Comparison of ENCODE assay signal across 35 mouse cellular contexts in genomic region chr6:126286201-126286600, GRCm38 (mm10).
"Had no signal": no experiment of that assay in that cellular context is flagged by ENCODE, and none has a peak within 500 bp of the region (broad histone marks: within the 10 kb centered on the region; RNA-seq: fewer than 3 reads in every experiment).

No protein-coding gene starts in this region.

- DNase-seq: heart, postnatal 10 days; heart, postnatal 14 days; heart, postnatal 36 days; heart, postnatal 4 days; kidney, adult 11 months; kidney, adult 18-20 months; kidney, adult 2 months; kidney, adult 8-10 months; kidney, adult 9 months; kidney, postnatal 10 days; kidney, postnatal 14 days; kidney, postnatal 25 days; kidney, postnatal 36 days; kidney, postnatal 4 days; layer of hippocampus, adult 9-11 months; layer of hippocampus, postnatal 36 days had no signal

- H3K9ac ChIP-seq: heart, embryonic 12.5 days; heart, embryonic 13.5 days; heart, embryonic 15.5 days; hindbrain, embryonic 12.5 days; hindbrain, embryonic 13.5 days; hindbrain, embryonic 14.5 days; hindbrain, embryonic 15.5 days; intestine, embryonic 15.5 days had no signal

- H3K36me3 ChIP-seq: heart, embryonic 10.5 days; heart, embryonic 12.5 days; heart, embryonic 13.5 days; heart, embryonic 15.5 days; hindbrain, embryonic 10.5 days; hindbrain, embryonic 12.5 days; hindbrain, embryonic 13.5 days; hindbrain, embryonic 15.5 days; intestine, embryonic 15.5 days had no signal

- ATAC-seq: hindbrain, embryonic 16.5 days; hindbrain, postnatal 0 days; inflammation-experienced regulatory T-cells, adult 6 months; intestine, embryonic 15.5 days; intestine, embryonic 16.5 days; intestine, postnatal 0 days had no signal

- H3K4me3 ChIP-seq: heart, embryonic 10.5 days; heart, embryonic 12.5 days; heart, embryonic 13.5 days; heart, embryonic 15.5 days; hindbrain, embryonic 10.5 days; hindbrain, embryonic 12.5 days; hindbrain, embryonic 13.5 days; hindbrain, embryonic 15.5 days; intestine, embryonic 15.5 days; layer of hippocampus, adult 2 months; left cerebral cortex, adult 2 months had no signal

- H3K4me1 ChIP-seq: heart, embryonic 10.5 days; heart, embryonic 12.5 days; heart, embryonic 13.5 days; heart, embryonic 15.5 days; hindbrain, embryonic 10.5 days; hindbrain, embryonic 12.5 days; hindbrain, embryonic 13.5 days; hindbrain, embryonic 15.5 days; intestine, embryonic 15.5 days had no signal

- H3K4me2 ChIP-seq: heart, embryonic 11.5 days; heart, embryonic 12.5 days; heart, embryonic 13.5 days; heart, embryonic 15.5 days; hindbrain, embryonic 12.5 days; hindbrain, embryonic 13.5 days; hindbrain, embryonic 14.5 days; hindbrain, embryonic 15.5 days; intestine, embryonic 15.5 days had no signal

- H3K27me3 ChIP-seq: heart, embryonic 12.5 days; heart, embryonic 13.5 days; heart, embryonic 15.5 days; hindbrain, embryonic 12.5 days; hindbrain, embryonic 13.5 days; hindbrain, embryonic 15.5 days; intestine, embryonic 15.5 days had no signal

- H3K9me3 ChIP-seq: heart, embryonic 10.5 days; heart, embryonic 12.5 days; heart, embryonic 13.5 days; heart, embryonic 15.5 days; hindbrain, embryonic 10.5 days; hindbrain, embryonic 12.5 days; hindbrain, embryonic 13.5 days; hindbrain, embryonic 15.5 days; intestine, embryonic 15.5 days had no signal

- H3K27ac ChIP-seq: heart, embryonic 10.5 days; heart, embryonic 13.5 days; heart, embryonic 15.5 days; hindbrain, embryonic 10.5 days; hindbrain, embryonic 12.5 days; hindbrain, embryonic 13.5 days; hindbrain, embryonic 14.5 days; hindbrain, embryonic 15.5 days; hindbrain, postnatal 0 days; intestine, embryonic 15.5 days; kidney, postnatal 0 days; layer of hippocampus, adult 2 months; left cerebral cortex, adult 2 months had no signal
